Mouse (Mus musculus) colon, adult 2 months (tissue): Measurements from ENCODE around the gene Mycbp2. TPM values are rescaled to one million over a fixed set of nuclear protein-coding genes. Genes with fewer than 3 reads are reported as not detected.

Experiments
- polyA plus RNA-seq: library from polyadenylated mRNA; depleted of rRNA; stranded (reverse); fragments of >200 nt; gene quantifications from 2 replicates; pipeline ENCODE4 v1.2.3, GENCODE M21; 2012; rRNA removed

Mycbp2 gene
- polyA plus RNA-seq, result 8.6 and 11.5 TPM in 2 replicates

GRCm38 (mm10) chr14:103346729-103347505, at the start of gene Mycbp2:
Gene Mycbp2 (minus strand): TSS chr14:103346814.

GRCm38 (mm10) chr14:103099238-103099933, 247.2 kb downstream of the Mycbp2 start, which contains the start of gene Fbxl3:
Gene Fbxl3 (minus strand): TSS chr14:103099566.

GRCm38 (mm10) chr14:103069864-103070611, 276.6 kb downstream of the Mycbp2 start, which contains the start of gene Cln5:
Gene Cln5 (plus strand): TSS chr14:103070216.

Other genes starting within 250 kb of the Mycbp2 start
- 56.4 and 59.8 TPM in 2 replicates for gene Fbxl3, start 247.2 kb downstream of the Mycbp2 start, polyA plus RNA-seq
- 0.27 and 0.45 TPM in 2 replicates for gene Scel, start 166.5 kb upstream of the Mycbp2 start, polyA plus RNA-seq